Mouse (Mus musculus) gonadal fat pad, adult 2 months (tissue): ENCODE measurements around the gene Baiap3. TPM values are rescaled to one million over a fixed set of nuclear protein-coding genes. Genes with fewer than 3 reads are reported as not detected.
A peak's percentile ranks its signal among the peaks of the same experiment; 100 is the strongest.

Source experiments
- DNase-seq: peaks from one replicate; pipeline ENCODE4 v3.0.0-alpha.2; 2012; ENCODE audit warnings: low read depth
- polyA plus RNA-seq: library from polyadenylated mRNA; depleted of rRNA; stranded (reverse); fragments of >200 nt; gene quantifications from 2 replicates; pipeline ENCODE4 v1.2.3, GENCODE M21; 2012; rRNA removed

Gene Baiap3
- 4.0 and 4.3 TPM in 2 replicates for polyA plus RNA-seq

DNA sequence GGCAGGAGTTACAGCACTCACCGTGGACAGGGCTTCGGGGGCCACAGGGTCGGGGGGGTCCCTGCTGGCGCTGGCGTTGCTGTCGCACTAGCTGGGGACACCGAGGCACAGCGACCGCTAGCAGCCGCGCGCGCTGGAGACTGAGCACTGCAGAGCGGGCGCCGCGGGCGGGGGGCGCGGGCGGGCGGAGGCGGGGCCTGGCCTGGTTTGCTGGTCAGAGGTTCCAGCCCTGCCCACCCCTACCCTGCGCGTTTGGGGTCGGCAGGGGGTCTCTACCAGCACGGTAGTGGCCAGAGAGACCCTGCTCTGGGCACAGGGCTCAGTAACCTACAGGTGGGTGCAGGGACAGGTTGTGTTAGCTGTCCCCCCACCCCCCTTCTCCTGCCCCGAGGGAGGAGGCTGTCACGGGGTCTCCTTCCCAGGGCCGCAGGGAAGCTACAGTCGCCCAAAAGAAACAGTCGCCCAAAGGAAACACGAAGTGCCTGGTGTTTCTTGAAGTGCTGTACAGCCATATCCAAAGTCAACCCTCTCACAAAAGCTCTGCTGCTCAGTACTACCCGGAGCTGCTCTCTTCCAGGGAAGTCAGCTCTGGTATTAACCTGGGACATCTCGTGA is at the start of gene Baiap3:
Gene Baiap3, minus strand, starts transcription at position 225 of the 615 bp plus-strand sequence.
- no peak for DNase-seq

DNA sequence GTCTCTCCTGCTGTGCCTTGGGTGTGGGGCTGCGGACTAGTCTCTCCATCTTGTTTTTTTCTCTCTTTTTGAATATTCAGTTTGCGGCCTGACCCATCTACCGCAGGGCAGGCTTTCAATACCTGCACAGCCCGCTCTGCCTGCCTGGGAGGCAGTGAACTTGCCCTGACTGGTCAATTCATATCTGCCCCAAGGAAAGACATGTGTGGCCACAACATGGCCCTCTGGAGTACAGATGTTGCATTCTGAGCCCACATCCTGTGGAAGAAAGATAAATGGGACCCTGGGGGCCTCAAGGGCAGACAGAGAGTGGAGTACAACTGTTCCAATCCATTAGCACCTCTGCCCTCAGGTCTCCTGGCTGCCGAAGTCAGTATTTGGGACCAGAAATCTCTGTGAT is 41.9 kb upstream of the Baiap3 start, which contains the start of gene Prss34:
Gene Prss34, plus strand, starts transcription at position 301 of the 400 bp plus-strand sequence.
- DNase-seq = no peak

- DNase-seq = no peak
These were observed 37.9 kb upstream of the Baiap3 start for GRCm38 (mm10) chr17:25294111-25294510.

- no peak for DNase-seq
These were observed 37.3 kb upstream of the Baiap3 start for GRCm38 (mm10) chr17:25293495-25293894.

GRCm38 (mm10) chr17:25290411-25290810 is 34.2 kb upstream of the Baiap3 start:
- no peak for DNase-seq

DNA sequence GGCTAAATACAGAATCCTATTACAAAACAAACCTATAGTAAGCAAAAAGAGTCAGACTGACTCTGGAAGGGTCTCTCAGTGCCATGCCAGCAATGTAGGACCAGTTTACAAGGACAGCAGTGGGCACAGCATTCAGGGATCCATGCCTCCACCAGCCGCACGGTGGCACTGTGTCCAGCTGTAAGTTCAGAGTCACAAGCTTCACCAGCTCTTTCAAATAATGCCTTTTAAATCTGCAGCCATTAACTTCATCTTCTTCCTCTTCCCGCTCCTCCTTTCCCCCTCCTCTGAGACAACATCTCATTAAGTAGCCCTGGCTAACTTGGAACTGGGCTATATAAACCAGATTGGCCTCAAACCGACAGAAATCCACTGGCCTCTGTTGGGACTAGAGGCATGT is 32.7 kb upstream of the Baiap3 start:
- no peak for DNase-seq

GRCm38 (mm10) chr17:25285033-25285432 is 28.9 kb upstream of the Baiap3 start:
- no peak for DNase-seq

DNA sequence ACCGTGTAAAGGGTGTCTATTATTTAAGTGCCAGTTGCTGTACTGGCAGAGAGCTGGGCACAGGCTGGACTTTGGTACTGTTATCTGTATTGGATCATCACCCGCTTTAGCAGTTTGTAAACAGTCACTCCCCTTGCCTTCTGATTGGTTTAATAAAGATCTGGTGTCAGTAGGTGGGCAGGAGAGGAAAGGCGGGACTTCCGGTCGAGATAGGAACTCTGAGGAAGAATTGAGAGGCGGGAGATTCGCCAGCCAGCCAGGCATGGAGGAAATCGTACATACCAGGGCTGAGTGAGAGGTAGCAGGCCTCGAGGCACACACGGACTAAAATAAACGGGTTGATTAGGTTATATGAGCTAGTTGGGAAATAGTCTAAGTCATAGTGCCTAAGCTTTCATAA is 26.0 kb upstream of the Baiap3 start:
- no peak for DNase-seq

DNA sequence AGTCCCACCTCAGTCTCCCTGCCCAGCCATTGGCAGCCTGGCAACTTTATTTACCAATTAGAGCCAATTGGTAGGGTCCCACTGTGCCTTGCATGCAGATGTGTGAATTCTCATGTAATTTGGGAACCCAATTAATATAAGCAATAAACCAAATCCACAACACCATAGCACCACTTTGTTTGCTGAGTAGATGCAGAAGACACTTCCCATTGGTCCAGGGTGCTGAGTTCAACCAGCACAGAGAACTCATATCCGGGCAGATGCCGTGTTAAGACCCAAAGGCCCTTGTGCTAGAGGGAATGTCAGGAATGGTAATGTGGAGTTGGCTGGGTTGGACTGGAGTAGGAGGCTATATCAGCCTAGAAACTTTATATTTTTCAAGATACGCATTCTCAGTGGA is 19.7 kb upstream of the Baiap3 start:
- DNase-seq = no peak

- no peak for DNase-seq
These were observed 18.6 kb upstream of the Baiap3 start, which contains the start of gene Ube2i for GRCm38 (mm10) chr17:25274571-25275346. Ube2i (minus strand) TSS chr17:25274622.

GRCm38 (mm10) chr17:25273706-25274501 is 17.7 kb upstream of the Baiap3 start:
- peak; percentile 98 for DNase-seq

GRCm38 (mm10) chr17:25272951-25273705 is 17.0 kb upstream of the Baiap3 start:
- DNase-seq = no peak

- DNase-seq = no peak
These were observed 16.2 kb upstream of the Baiap3 start for GRCm38 (mm10) chr17:25272326-25272725.

- no peak for DNase-seq
These were observed 14.7 kb upstream of the Baiap3 start for GRCm38 (mm10) chr17:25270795-25271335.

GRCm38 (mm10) chr17:25264453-25264852 is 8.3 kb upstream of the Baiap3 start:
- DNase-seq = no peak

GRCm38 (mm10) chr17:25257804-25258261 is 1.7 kb upstream of the Baiap3 start:
- no peak for DNase-seq

DNA sequence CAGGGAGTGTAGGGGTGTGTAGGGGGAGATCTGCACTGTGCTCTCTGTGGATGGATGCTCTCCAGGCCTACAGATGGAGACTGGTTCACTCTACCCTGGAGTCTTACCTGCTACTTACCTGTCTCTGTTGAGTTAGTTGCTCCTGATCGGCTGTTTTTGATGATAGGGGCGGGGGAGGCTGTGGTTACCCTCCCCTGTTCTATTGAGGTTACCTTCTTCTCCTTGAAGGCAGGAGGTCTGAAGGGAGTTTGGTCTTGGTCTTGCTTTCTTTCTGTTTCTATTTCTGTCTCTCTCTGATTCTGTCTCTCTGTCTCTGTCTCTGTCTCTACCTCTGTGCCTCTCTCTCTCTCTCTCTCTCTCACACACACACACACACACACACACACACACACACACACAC is 1.1 kb downstream of the Baiap3 start:
- DNase-seq = no peak

DNA sequence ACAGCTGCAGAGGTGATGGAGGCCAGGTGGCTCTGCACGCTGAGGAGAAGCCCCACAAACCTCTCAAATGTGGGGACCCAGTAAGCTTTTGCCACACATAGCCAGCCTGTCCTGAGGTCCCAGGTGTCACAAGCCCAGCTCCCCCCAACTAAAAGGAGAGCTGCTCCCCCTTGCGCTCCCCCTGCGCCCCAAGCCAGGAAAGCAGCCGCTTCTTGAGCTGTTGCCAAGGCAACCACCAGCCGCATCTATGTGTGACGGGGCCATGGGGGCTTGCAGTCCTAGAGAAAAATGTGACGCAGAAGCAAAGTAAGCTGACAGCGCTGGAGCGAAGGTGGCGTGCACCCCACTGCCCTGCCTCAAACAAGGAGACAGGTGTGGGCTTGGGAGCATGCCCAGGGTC is 2.4 kb downstream of the Baiap3 start:
- no peak for DNase-seq

DNA sequence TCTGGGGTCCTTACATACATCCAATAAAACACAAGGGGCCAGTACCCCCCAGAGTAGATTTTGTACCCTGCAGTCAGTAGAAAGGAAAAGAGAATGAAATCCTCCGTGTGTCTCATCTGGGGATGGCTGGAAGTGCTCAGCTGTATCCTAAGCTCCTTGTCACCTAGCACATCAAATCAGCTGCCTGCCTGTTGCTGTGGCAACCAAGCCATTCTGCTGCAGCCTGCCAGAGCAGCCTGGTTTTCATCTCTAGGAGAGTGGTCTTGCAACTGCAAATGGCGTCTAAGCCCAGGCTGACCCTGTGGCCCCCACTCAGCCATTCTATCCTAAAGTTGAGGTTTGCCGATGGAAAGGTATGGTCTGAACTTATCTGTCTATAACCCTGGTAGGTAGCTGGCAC is 3.5 kb downstream of the Baiap3 start:
- no peak for DNase-seq

GRCm38 (mm10) chr17:25250181-25250835 is 5.9 kb downstream of the Baiap3 start:
- no peak for DNase-seq
